Mouse (Mus musculus) MEL (cell line): ENCODE measurements at regions not wholly inside any gene's neighbourhood (a gene's known extent, or its start where the extent isn't known, plus 50 kb on each side); places are given as distances from the start of the nearest gene placed in this dataset.

ENCODE experiments used
- DNase-seq: peaks from one replicate; pipeline ENCODE4 v3.0.0; 2011; ENCODE audit warnings: low read depth, low spot score
- H3K27ac ChIP-seq: 2 replicates; pipeline ENCODE4 v1.5.1; 2012; ENCODE audit warnings: low read depth, mild to moderate bottlenecking, control low read depth, low read length, moderate library complexity; ENCODE audit not compliant: control insufficient read depth
- H3K27me3 ChIP-seq, 2 experiments: fragments of 150-350 bp in 1 of 2; sonication (generic) in 1 of 2; 2 replicates each; pipeline ENCODE4 v1.6.1; 2012; ENCODE audit warnings: low read length in 2 of 2, mild to moderate bottlenecking in 2 of 2, improper control_type of control experiment in 1 of 2, moderate library complexity in 1 of 2; ENCODE audit not compliant: insufficient read depth in 2 of 2, control insufficient read depth in 1 of 2
- H3K36me3 ChIP-seq, 2 experiments: 2 replicates each; pipeline ENCODE4 v1.6.1; 2012 to 2014; ENCODE audit warnings: low read length in 2 of 2, improper control_type of control experiment in 1 of 2, inconsistent platforms in 1 of 2, mild to moderate bottlenecking in 1 of 2; ENCODE audit not compliant: insufficient read depth in 2 of 2, control insufficient read depth in 1 of 2
- H3K4me1 ChIP-seq, 2 experiments: fragments of 150-350 bp in 1 of 2; sonication (generic) in 1 of 2; 2 replicates each; pipeline ENCODE4 v1.6.1; 2012; ENCODE audit warnings: low read length in 2 of 2, improper control_type of control experiment in 1 of 2, mild to moderate bottlenecking in 1 of 2; ENCODE audit not compliant: insufficient read depth in 2 of 2, control insufficient read depth in 1 of 2
- H3K4me3 ChIP-seq, 2 experiments: fragments of 150-350 bp in 1 of 2; sonication (generic) in 1 of 2; 2 replicates each; pipeline ENCODE4 v1.5.1; 2012; ENCODE audit warnings: low read depth in 2 of 2, low read length in 2 of 2, mild to moderate bottlenecking in 2 of 2, moderate library complexity in 2 of 2, control low read depth in 1 of 2, improper control_type of control experiment in 1 of 2; ENCODE audit not compliant: control insufficient read depth in 1 of 2, insufficient read depth in 1 of 2
- H3K79me2 ChIP-seq: 2 replicates; pipeline ENCODE4 v1.6.1; 2012; ENCODE audit warnings: mild to moderate bottlenecking, low read length, moderate library complexity; ENCODE audit not compliant: control insufficient read depth, poor library complexity, insufficient read depth
- H3K9ac ChIP-seq: 2 replicates; pipeline ENCODE4 v1.6.1; 2012; ENCODE audit warnings: low read depth, mild to moderate bottlenecking, control low read depth, low read length, moderate library complexity; ENCODE audit not compliant: control insufficient read depth, poor library complexity, severe bottlenecking
- H3K9me3 ChIP-seq: fragments of 150-350 bp; sonication (generic); replicated peaks from 2 replicates; pipeline ENCODE4 v1.6.1; 2012; ENCODE audit warnings: mild to moderate bottlenecking, low read length, improper control_type of control experiment, moderate library complexity; ENCODE audit not compliant: insufficient read depth
- ETS1 ChIP-seq: IDR thresholded peaks from 2 replicates; pipeline ENCODE4 v1.6.1; 2012; ENCODE audit warnings: low read depth, mild to moderate bottlenecking, inconsistent platforms, low read length, improper control_type of control experiment, moderate library complexity
- HCFC1 ChIP-seq: IDR thresholded peaks from 2 replicates; pipeline ENCODE4 v1.6.1; 2012; ENCODE audit warnings: low read depth, mild to moderate bottlenecking, inconsistent platforms, low read length, improper control_type of control experiment, moderate library complexity
- JUND ChIP-seq: IDR thresholded peaks from 2 replicates; pipeline ENCODE4 v1.6.1; 2011; ENCODE audit warnings: low read depth, mild to moderate bottlenecking, improper control_type of control experiment, low read length
- MAFK ChIP-seq: IDR thresholded peaks from 2 replicates; pipeline ENCODE4 v1.6.1; 2011; ENCODE audit warnings: low read depth, mild to moderate bottlenecking, low read length, improper control_type of control experiment, borderline replicate concordance
- MXI1 ChIP-seq: IDR thresholded peaks from 2 replicates; pipeline ENCODE4 v1.6.1; 2011; ENCODE audit warnings: mild to moderate bottlenecking, low read depth, low read length, improper control_type of control experiment
- MYB ChIP-seq: IDR thresholded peaks from 2 replicates; pipeline ENCODE4 v1.6.1; 2011; ENCODE audit warnings: mild to moderate bottlenecking, low read depth, low read length, improper control_type of control experiment
- NELFE ChIP-seq: IDR thresholded peaks from 2 replicates; pipeline ENCODE4 v1.6.1; 2011; ENCODE audit warnings: low read depth, low read length, improper control_type of control experiment
- NRF1 ChIP-seq: IDR thresholded peaks from 2 replicates; pipeline ENCODE4 v1.6.1; 2014; ENCODE audit warnings: low read depth, mild to moderate bottlenecking, inconsistent platforms, low read length, improper control_type of control experiment, moderate library complexity; ENCODE audit not compliant: poor library complexity, insufficient read depth, severe bottlenecking
- TAL1 ChIP-seq: IDR thresholded peaks from 2 replicates; pipeline ENCODE4 v1.6.1; 2012; ENCODE audit warnings: mild to moderate bottlenecking, inconsistent platforms, low read length, moderate library complexity, mixed read lengths
- TCF12 ChIP-seq: IDR thresholded peaks from 2 replicates; pipeline ENCODE4 v1.6.1; 2014; ENCODE audit warnings: low read depth, mild to moderate bottlenecking, inconsistent platforms, low read length, improper control_type of control experiment, moderate library complexity
- UBTF ChIP-seq: IDR thresholded peaks from 2 replicates; pipeline ENCODE4 v1.6.1; 2012; ENCODE audit warnings: low read depth, mild to moderate bottlenecking, inconsistent platforms, low read length, improper control_type of control experiment, moderate library complexity, borderline replicate concordance; ENCODE audit not compliant: insufficient read depth
- USF1 ChIP-seq: IDR thresholded peaks from 2 replicates; pipeline ENCODE4 v1.6.1; 2014; ENCODE audit warnings: low read depth, mild to moderate bottlenecking, inconsistent platforms, low read length, improper control_type of control experiment, moderate library complexity
- USF2 ChIP-seq, 2 experiments: IDR thresholded peaks; 2 replicates each; pipeline ENCODE4 v1.6.1; 2011 to 2012; ENCODE audit warnings: improper control_type of control experiment in 2 of 2, low read length in 2 of 2, borderline replicate concordance in 1 of 2, inconsistent platforms in 1 of 2, low read depth in 1 of 2, mild to moderate bottlenecking in 1 of 2; ENCODE audit not compliant: insufficient read depth in 1 of 2
- ZC3H11A ChIP-seq: IDR thresholded peaks from 2 replicates; pipeline ENCODE4 v1.6.1; 2012; ENCODE audit warnings: low read depth, mild to moderate bottlenecking, inconsistent platforms, low read length, improper control_type of control experiment
- ZKSCAN1 ChIP-seq: IDR thresholded peaks from 2 replicates; pipeline ENCODE4 v1.6.1; 2012; ENCODE audit warnings: low read depth, mild to moderate bottlenecking, inconsistent platforms, low read length, improper control_type of control experiment, moderate library complexity
- ZMIZ1 ChIP-seq: IDR thresholded peaks from 2 replicates; pipeline ENCODE4 v1.6.1; 2012; ENCODE audit warnings: low read depth, mild to moderate bottlenecking, inconsistent platforms, low read length, improper control_type of control experiment, moderate library complexity

DNA sequence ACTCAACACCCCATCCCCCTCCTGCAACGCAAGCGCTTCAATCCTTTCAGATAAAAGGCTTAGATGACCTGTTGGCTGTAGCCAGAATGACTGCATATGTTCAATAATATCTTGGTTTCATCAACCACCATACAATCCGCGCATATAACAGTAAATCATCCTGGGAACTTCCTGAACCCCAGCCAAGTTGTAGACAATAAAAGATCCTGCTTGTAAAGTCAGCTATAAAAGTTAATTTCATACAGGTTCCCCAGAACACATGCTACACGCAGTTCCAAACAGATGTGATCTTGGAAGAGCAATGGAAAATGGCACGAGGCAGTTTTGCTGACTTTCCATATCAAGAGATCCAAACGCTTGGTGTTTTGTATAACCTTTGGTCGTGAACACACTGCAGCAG lies 342.5 kb upstream of the Jarid2 start:
- Histone ChIP-seq H3K4me3 (no peak overlapping the region), H3K9ac (no peak overlapping the region), H3K79me2 (no peaks in the 10 kb centered on the region), H3K4me1 (no peaks in the 10 kb centered on the region), H3K36me3 (no peaks in the 10 kb centered on the region), H3K27me3 (no peaks in the 10 kb centered on the region), H3K9me3 (no peaks in the 10 kb centered on the region), H3K27ac (no peak overlapping the region)
- DNase-seq: no peak
- no peak for TF ChIP-seq MYB
- TF ChIP-seq ZMIZ1: no peak
- TF ChIP-seq TAL1: no peak
- no peak for TF ChIP-seq UBTF
- TF ChIP-seq ZKSCAN1: no peak
- no peak for TF ChIP-seq MAFK
- TF ChIP-seq ETS1: no peak
- TF ChIP-seq MXI1: no peak
- no peak for TF ChIP-seq USF2 (IDR thresholded peaks at IDR 0.05; ENCODE audit: borderline replicate concordance in 1 of 2, insufficient read depth in 1 of 2, low read depth in 1 of 2, low read length in 2 of 2)

DNA sequence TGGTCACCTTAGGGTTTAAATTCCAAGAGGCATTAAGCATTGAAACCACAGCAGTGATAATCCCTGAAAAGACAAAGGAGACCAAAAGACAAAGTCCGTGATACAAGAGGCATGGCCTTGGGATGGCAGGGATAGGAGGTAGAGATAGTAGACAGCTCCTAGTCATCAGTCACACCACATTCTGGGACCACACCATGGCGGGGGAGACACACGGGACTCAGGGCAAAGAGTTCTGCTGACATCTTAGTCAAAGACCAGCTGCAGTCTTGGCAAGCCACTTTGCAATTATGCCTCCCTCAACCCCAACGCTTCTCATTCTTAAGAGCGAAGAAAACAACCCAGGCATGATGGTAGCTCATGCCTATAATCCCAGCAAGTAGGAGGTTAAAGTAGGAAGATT lies 339.6 kb upstream of the Jarid2 start:
- no peaks in the 10 kb centered on the region for H3K27me3 ChIP-seq
- no peak overlapping the region for H3K27ac ChIP-seq
- H3K9ac ChIP-seq: no peak overlapping the region
- no peaks in the 10 kb centered on the region for H3K9me3 ChIP-seq
- no peaks in the 10 kb centered on the region for H3K36me3 ChIP-seq
- H3K79me2 ChIP-seq: no peaks in the 10 kb centered on the region
- no peaks in the 10 kb centered on the region for H3K4me1 ChIP-seq
- TF ChIP-seq NRF1 (no peak), JUND (no peak), NELFE (no peak), ZC3H11A (no peak), ETS1 (no peak), TAL1 (no peak), HCFC1 (no peak), TCF12 (no peak), USF1 (no peak)
- H3K4me3 ChIP-seq: no peak overlapping the region
- no peak for DNase-seq
